Mouse (Mus musculus) neutrophil, adult 59 days (primary cell): Measurements from ENCODE around the gene Pdzph1. TPM values are rescaled to one million over a fixed set of nuclear protein-coding genes. Genes with fewer than 3 reads are reported as not detected.

Experiments used
- total RNA-seq, 2 experiments: library from RNA; stranded (reverse); gene quantifications; 1 replicate in 1 of 2; 2 replicates in 1 of 2; pipeline ENCODE4 v1.2.4; 2023

The Pdzph1 gene
- total RNA-seq, result not detected

DNA sequence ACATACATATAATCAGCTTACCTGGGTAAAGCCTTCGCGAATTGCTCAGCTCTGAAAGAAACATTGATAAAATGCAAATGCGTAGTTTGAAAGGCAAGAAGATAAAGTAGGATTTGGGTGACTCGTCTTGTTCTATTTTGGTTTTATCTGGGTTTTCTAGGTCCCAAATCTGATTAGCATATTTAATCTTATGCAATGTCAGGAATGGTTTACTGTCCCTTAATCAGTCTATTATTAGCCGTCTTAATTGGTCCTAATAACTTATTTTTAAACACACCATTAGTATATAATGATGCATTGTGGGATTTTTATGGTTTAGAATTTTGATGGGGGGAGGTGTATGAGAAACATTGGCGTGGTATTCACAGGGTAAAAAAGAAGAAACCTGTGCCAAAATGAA lies at the start of gene Pdzph1:
TSS of gene Pdzph1 (minus strand) at position 101 of the 400 bp plus-strand sequence.

DNA sequence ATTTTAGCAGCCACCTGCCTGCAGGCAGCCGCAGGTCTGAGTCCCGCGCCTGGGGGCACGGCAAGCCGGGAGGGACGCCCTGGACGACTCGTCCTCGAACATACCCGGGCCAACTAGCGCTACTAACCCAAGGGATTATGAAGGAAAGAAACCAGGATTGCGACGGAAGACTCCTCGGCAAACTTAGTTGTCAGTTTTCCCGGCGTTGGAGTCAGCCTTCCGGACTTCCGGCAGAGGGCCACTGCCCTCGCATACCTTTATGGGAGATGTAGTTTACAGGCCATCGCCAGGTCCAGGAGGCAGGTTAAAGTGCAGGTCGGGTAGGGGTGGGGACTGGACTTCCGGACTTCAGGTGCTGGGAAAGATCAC lies 21.9 kb upstream of the Pdzph1 start, which contains the start of gene Nudt12:
TSS of gene Nudt12 (minus strand) at position 282 of the 369 bp plus-strand sequence.

Other genes starting within 250 kb of the Pdzph1 start
- 1 to 10 TPM; 1.8 to 2.4 TPM for gene Nudt12, start 22.0 kb upstream of the Pdzph1 start, total RNA-seq